Mouse (Mus musculus): ENCODE results near the gene Mrpl9.

DNA sequence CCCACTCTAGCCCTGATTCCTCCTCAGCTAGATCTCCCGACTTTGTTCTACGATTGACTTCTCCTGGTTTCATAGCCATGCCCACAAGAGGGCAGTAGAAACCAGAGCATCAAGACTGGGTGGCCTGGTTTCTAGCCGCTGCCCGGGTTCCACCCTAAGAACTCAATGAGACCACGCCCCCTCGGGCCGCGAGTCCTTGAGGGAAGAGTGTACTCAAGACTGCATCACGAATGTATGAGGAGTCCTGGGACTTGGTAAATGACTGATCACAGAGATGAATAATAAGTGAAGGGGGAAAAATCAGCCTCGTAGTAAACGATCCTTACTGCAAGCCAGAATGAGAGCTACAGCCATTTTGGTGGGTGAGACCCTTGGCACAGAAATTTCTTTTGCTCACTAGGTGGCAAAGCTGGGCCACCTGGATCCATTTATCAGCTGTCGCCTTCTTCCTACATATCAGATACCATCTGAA lies 13.4 kb downstream of the Mrpl9 start:
- TF ChIP-seq CTCF (IDR thresholded peaks at IDR 0.05; ENCODE audit: low read depth, low read length): peak; percentile 67
- no peak for TF ChIP-seq POLR2A (IDR thresholded peaks at IDR 0.05; ENCODE audit: insufficient read depth, low read length)

All from ES-Bruce4 (cell line).